Mouse (Mus musculus) cerebellum, adult 18-20 months (tissue): ENCODE data around the gene Hexb.
"Not testable (repeated sequence)": the region's sequence is repeated elsewhere in the genome, so short reads cannot be mapped to it uniquely, and the experiment has no call there.

Experiments used
- DNase-seq, 2 experiments: peaks; one replicate each; pipeline ENCODE4 v3.0.0; 2021

Hexb gene

GRCm38 (mm10) chr13:97178943-97179342 is 19.2 kb downstream of the Hexb start:
- DNase-seq: no peak

- DNase-seq: no peak
Observed at GRCm38 (mm10) chr13:97176731-97177130, 21.4 kb downstream of the Hexb start.

GRCm38 (mm10) chr13:97175520-97176264 is 22.5 kb downstream of the Hexb start:
- DNase-seq: no peak

- peak; percentile 41 to 59 for DNase-seq
Observed at GRCm38 (mm10) chr13:97145834-97146233, 52.3 kb downstream of the Hexb start.

- no peak for DNase-seq
Observed at GRCm38 (mm10) chr13:97142321-97142720, 55.8 kb downstream of the Hexb start.

- DNase-seq: not testable (repeated sequence)
Observed at GRCm38 (mm10) chr13:97138404-97138931, 59.7 kb downstream of the Hexb start.

GRCm38 (mm10) chr13:97137466-97138400 is 60.4 kb downstream of the Hexb start, which contains the start of the genes Gfm2 and Nsa2:
Gene Gfm2, plus strand, starts transcription at chr13:97137937.
Gene Nsa2, minus strand, starts transcription at chr13:97137937.
- peak; percentile 89 to 90 for DNase-seq

- DNase-seq: not testable (repeated sequence)
Observed at GRCm38 (mm10) chr13:97130413-97130812, 67.7 kb downstream of the Hexb start.

GRCm38 (mm10) chr13:97129654-97130053 is 68.5 kb downstream of the Hexb start:
- not testable (repeated sequence) for DNase-seq
